In the genomic region with DNA sequence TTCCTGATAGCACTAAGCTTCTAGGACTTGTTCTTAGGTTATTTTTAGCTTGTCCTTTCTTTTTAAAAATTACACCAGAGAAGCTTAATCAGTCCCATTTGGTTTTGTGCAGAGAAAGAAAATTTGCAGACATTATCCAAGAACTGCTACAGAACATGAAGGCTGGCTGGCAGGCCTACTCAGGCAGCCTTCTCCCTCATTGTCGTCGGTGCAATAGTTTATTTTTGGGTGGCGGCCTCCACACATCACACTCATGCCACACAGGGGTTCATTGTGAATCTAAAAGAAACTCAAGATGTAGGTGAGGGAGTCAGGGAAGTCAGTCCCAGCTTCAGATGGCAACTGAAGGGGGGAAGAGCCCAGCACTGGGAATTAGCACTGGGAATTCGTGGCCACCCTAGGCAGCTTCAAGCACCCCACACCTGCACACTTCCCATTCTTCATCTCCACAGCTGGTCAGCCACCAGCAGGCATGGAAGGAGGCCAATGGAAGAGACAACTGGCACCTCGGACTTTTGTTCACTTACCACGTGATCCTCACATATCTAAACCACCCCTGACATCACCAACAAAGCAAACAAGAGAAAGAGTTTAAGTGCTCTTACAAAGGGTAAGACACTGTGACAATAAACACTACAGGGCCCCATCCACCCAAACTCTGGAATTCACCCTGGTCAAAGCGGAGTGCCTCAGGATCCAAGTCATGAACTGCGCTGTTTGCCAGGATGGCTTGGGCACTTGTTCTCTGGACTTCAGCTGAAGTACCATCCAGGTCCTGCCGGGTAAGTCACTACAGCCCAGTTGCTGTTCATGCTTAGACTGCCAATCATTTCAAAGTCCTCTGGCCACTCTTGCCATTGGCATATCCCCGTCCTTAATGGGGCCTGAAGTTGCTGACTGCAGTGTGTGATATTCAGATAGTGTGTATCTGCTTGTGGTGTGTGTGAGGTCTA, we compare ENCODE assay signal across 9 mouse cellular contexts.
A peak's percentile ranks its signal among the peaks of the same experiment; 100 is the strongest.
DNase-seq lines count a peak whose midpoint lies in the region; ATAC-seq lines count a peak whose summit lies in the region.
"Had no signal": no experiment of that assay in that cellular context is flagged by ENCODE, and none has a peak within 500 bp of the region (broad histone marks: within the 10 kb centered on the region; RNA-seq: fewer than 3 reads in every experiment).

No protein-coding gene starts in this region.

- no peak for DNase-seq in frontal cortex, postnatal 36 days (ENCODE audit: low spot score in 2 of 2)
- peak; percentile 78 for DNase-seq in kidney, adult 9 months
- no peak for DNase-seq in kidney, postnatal 4 days
- DNase-seq in kidney, postnatal 14 days: peak; percentile 24
- peak; percentile 45 for DNase-seq in lung, postnatal 10 days
- no peak for DNase-seq in urinary bladder, postnatal 36 days (ENCODE audit: low spot score in 2 of 2)
- no peak for DNase-seq in spleen, postnatal 36 days (ENCODE audit: low spot score in 2 of 2)
- DNase-seq: cerebellum, adult 18-20 months had no signal

- peak; percentile 77 for ATAC-seq in frontal cortex, adult (ENCODE audit: low TSS enrichment)

Comparison
In these comparisons a context has a peak if more than half of its experiments do, and no peak if none do; other contexts are left out.
1. DNase-seq: peak in kidney, adult 9 months (single experiment), kidney, postnatal 14 days (single experiment) and lung, postnatal 10 days (single experiment); none in frontal cortex, postnatal 36 days (0 of 2), kidney, postnatal 4 days (0 of 2), urinary bladder, postnatal 36 days (0 of 2) and spleen, postnatal 36 days (0 of 2).